Mouse (Mus musculus) layer of hippocampus, postnatal 36 days (tissue): ENCODE measurements around the gene Gm4131. TPM values are rescaled to one million over a fixed set of nuclear protein-coding genes. Genes with fewer than 3 reads are reported as not detected.
A peak's percentile ranks its signal among the peaks of the same experiment; 100 is the strongest.
"Not testable (repeated sequence)": the region's sequence is repeated elsewhere in the genome, so short reads cannot be mapped to it uniquely, and the experiment has no call there.

ENCODE experiments used
- DNase-seq, 2 experiments: peaks; one replicate each; pipeline ENCODE4 v3.0.0; 2022
- total RNA-seq, 2 experiments: library from RNA; stranded (reverse); gene quantifications; 2 replicates each; pipeline ENCODE4 v1.2.3; 2021

Gene Gm4131
- total RNA-seq: not detected

- DNase-seq: not testable (repeated sequence)
Observed at GRCm38 (mm10) chr14:62566821-62567220, at the start of gene Gm4131. TSS of gene Gm4131 (minus strand) at chr14:62566921.

GRCm38 (mm10) chr14:62609904-62610303, 43.2 kb upstream of the Gm4131 start:
- no peak for DNase-seq

DNA sequence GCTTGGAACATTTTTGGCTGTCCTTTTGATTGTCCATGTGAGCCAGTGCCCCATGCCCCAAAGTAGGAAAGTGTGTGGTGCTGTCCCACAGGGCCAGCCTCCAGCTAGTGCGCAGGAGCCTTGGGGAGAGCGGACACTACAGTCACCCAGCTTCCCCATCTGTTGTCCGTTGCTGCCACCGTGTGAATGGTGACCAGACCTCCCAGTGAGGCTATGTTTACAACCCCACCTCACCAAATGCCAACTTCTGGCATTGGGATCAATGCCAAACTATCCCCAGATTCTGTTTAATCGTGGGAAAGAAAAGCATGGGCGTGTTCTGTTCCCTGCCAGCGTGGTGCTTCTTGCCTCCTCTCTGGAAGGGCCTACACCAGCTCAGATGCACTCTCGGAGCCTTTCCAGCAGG, 41.1 kb upstream of the Gm4131 start:
- DNase-seq: peak; percentile 23 to 28

GRCm38 (mm10) chr14:62602869-62603268, 36.1 kb upstream of the Gm4131 start:
- no peak for DNase-seq

DNA sequence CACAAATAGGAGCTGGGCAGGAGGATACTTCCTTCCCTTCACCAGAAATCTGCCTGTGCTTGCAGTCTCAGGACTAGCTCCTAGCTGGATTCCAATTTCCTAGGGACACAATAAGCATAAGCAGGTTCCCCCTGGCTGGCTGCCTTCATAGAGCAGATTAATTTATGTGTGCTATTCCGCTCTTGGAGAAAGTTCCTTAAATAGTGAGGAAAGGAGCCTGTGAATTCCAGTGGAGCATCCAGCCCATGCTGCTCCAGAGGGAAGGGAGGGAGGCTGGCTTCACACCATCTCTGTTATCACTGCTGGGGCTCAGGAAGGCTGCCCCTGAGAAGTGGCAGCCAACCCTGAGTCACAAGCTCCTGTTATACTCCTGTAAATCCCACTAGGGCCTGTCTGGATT, 35.5 kb upstream of the Gm4131 start:
- no peak for DNase-seq

DNA sequence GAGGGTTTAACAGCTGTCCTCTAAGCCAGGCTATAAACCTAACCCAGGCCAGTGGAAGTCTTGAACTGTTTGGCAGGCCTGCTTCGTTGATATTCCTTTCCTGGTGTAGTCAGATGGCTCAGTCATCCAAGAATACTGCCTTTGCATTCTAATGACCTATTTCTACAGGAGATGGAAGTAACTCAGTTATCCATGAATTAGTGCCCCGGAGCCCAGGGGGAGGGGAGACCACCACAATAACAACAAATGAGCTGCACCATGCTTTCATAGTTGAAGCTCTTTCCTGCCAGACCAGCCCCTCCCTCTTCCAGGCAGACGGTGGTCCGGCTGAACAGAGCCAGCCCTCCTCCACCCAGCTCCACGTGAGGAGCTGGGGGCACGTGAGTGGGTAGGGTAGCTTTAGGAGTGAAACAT, 33.4 kb upstream of the Gm4131 start:
- DNase-seq: no peak

- peak in 1 of 2 experiments; percentile 21 for DNase-seq
Observed at GRCm38 (mm10) chr14:62585338-62585737, 18.6 kb upstream of the Gm4131 start.

GRCm38 (mm10) chr14:62584637-62585036, 17.9 kb upstream of the Gm4131 start:
- no peak for DNase-seq

- DNase-seq: no peak
Observed at GRCm38 (mm10) chr14:62581768-62582167, 15.0 kb upstream of the Gm4131 start.

GRCm38 (mm10) chr14:62580945-62581344, 14.2 kb upstream of the Gm4131 start:
- DNase-seq: no peak

DNA sequence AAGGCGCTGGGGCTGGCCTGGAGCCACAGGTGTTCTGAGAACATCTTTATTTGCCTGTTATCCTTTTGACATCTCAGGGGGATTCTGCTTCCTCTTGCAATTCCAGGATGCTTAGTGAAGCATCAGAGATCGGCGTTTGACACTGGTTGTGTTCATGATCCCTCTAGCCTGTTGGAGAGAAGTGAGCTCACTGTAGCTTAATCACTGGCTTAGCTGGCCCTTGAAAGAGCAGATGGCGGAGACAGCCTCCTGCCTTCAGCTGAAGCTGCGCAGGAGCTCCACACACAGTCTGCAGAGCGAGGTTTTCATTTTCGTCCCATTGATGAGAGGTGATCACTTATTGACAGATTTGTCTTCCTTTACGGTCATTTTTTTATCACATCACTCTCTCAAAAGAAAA, 9.1 kb upstream of the Gm4131 start:
- DNase-seq: peak; percentile 38 to 42

- no peak for DNase-seq
Observed at GRCm38 (mm10) chr14:62574906-62575305, 8.2 kb upstream of the Gm4131 start.

GRCm38 (mm10) chr14:62573454-62573853, 6.7 kb upstream of the Gm4131 start:
- DNase-seq: no peak

- DNase-seq: no peak
Observed at GRCm38 (mm10) chr14:62570299-62570698, 3.6 kb upstream of the Gm4131 start.

DNA sequence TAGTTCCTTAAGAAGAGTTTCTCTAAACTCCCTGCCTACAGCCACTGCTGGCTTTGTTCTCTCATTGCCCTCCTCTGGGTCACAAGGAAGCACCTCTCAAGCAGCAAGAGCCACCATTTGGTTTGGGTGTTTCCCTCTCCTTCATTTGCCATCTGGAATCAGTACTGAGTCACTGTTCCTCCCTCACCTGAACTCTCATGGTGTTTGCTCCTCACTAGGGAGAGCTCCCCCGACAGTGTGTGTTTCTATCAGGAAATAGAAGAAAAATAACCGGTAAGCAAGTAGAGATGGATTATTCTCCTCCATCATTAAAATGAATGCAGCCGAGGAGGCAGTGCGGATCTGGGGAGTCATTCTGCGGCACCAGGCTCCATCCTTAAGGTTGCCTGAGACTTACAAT, 2.7 kb upstream of the Gm4131 start:
- no peak for DNase-seq

DNA sequence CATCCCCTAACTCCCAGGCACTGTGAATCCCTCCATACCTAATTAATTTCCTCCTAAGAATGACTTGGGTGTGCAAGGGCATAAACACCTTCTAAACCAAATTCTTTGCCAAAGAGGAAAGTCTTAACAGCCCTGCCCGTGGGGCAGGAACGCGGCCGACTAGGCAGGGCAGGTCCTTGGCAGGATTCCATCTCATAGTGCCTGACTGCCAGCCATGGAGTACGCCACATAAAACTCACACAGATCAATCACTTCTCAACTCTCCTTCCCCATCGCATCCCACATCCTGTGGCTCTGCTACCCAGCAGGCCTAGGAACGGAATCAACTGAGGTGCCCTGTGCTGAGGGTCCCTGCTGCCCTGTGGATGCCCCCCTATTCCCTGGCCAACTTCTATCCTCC, 3.0 kb downstream of the Gm4131 start:
- DNase-seq: no peak

DNA sequence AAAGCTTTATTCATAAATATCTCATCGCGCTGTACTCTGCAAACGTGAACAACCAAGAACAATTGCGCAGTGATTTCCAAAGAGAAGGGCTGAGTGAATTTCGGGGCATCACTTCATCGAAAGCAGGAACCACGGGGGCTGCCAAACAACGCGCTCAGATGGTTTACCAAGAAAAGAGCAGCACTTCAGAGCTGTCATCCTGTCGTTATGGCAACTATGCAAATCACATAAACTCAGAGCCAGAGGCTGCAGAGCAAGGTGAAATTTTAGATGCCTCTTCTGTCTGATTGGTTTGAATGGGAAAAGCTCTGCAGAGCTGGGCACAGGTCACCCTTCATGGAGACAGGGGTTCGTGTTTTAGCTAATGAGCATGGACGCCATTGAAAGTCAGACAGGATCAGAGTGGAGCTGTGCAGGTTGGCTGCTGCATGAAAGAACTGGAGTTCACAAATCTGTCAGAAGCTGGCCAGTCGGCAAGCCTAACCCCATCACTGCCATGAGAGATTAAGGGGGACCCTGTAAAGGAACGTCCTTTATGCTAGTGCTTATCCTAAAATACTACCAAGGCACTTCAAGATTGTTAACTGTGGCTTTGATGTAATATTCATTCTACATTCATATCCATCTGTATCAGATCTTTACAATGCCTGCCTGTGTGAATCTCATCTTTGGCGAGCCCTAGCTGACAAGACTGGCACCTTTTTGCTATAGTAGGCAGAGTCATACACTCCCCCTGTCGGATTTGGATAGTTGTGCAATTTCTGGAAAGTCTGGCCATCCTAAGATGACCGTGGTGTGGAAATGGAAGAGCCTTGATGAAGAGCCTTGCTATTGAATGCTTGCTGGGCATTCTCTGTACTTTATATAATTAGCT, 4.6 kb downstream of the Gm4131 start:
- peak; percentile 59 to 65 for DNase-seq

GRCm38 (mm10) chr14:62557111-62557510, 9.6 kb downstream of the Gm4131 start:
- no peak for DNase-seq

- DNase-seq: peak in 1 of 2 experiments; percentile 23
Observed at GRCm38 (mm10) chr14:62555840-62556810, 10.6 kb downstream of the Gm4131 start.

GRCm38 (mm10) chr14:62555309-62555829, 11.4 kb downstream of the Gm4131 start, which contains the start of gene Fam124a:
TSS of gene Fam124a (plus strand) at chr14:62555737.
- peak; percentile 72 to 75 for DNase-seq

DNA sequence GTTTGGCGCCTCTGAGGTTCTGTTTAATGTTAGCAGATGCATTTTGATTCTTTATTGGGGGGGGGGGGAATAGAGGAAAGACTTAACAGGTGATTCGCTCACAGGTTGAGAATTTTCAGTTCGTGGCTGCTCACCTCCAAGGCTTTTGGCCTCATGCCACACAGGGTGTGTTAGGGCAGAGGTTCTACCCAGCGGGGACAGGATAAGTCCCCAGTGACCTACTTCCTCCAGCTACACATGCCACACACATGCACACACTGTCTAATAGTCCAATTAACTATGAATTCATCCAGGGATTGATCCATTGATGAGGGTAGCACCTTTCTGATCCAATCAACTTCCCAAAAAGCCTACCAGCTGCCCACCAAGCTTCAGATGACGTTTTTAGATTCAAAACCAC, 12.9 kb downstream of the Gm4131 start:
- no peak for DNase-seq

GRCm38 (mm10) chr14:62552771-62553170, 13.9 kb downstream of the Gm4131 start:
- DNase-seq: no peak

DNA sequence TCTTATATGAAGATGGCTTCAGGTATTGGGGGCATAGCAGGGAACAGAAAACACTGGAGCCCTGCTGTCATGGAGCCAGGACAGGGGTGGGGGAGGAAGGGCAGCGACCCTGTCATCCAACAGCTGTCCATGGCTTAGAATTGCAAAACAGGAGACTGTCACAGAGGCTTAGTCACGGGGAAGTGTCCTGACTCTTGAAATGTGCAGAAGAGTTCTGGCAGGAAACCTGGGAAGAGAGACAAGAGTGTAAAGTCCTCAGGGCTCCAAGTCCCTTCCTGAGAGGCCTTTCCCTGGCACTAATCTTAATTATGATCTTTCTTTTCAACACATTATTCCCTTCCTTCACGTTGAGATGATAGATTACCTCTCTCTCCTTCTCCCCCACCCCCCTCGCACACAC, 16.6 kb downstream of the Gm4131 start:
- DNase-seq: no peak
